Mouse (Mus musculus) hindbrain, embryonic 14.5 days (tissue): Measurements from ENCODE around the gene Xbp1. TPM values are rescaled to one million over a fixed set of nuclear protein-coding genes. Genes with fewer than 3 reads are reported as not detected.

Experiments used
- ATAC-seq: fragments of 200-750 bp; cut with Nextera tagmentation; 2 replicates; pipeline ENCODE4 v1.8.0; 2017; ENCODE audit warnings: moderate number of reproducible peaks, mild to moderate bottlenecking, moderate TSS enrichment, moderate library complexity; ENCODE audit not compliant: low FRiP score
- DNase-seq: peaks from one replicate; pipeline ENCODE4 v3.0.0-alpha.2; 2015; ENCODE audit warnings: low spot score
- H3K27ac ChIP-seq: fragments of 300-500 bp; sonication (generic); 2 replicates; pipeline ENCODE4 v1.5.1; 2014; ENCODE audit warnings: mild to moderate bottlenecking, moderate library complexity
- H3K27me3 ChIP-seq: fragments of 300-500 bp; sonication (generic); 2 replicates; pipeline ENCODE4 v1.6.1; 2014; ENCODE audit warnings: mild to moderate bottlenecking, low read length, mixed read lengths; ENCODE audit not compliant: control insufficient read depth, insufficient read depth
- H3K36me3 ChIP-seq: fragments of 300-500 bp; sonication (generic); replicated peaks from 2 replicates; pipeline ENCODE4 v1.6.1; 2014; ENCODE audit not compliant: control insufficient read depth, insufficient read depth
- H3K4me1 ChIP-seq: fragments of 300-500 bp; sonication (generic); replicated peaks from 2 replicates; pipeline ENCODE4 v1.6.1; 2014; ENCODE audit warnings: antibody characterized with exemption, low read length, mixed read lengths; ENCODE audit not compliant: control insufficient read depth, insufficient read depth
- H3K4me2 ChIP-seq: fragments of 300-500 bp; sonication (generic); replicated peaks from 2 replicates; pipeline ENCODE4 v1.6.1; 2014; ENCODE audit warnings: mild to moderate bottlenecking, moderate library complexity
- H3K4me3 ChIP-seq: fragments of 300-500 bp; sonication (generic); replicated peaks from 2 replicates; pipeline ENCODE4 v1.5.1; 2014; ENCODE audit warnings: mild to moderate bottlenecking, low read length
- H3K9ac ChIP-seq: fragments of 300-500 bp; sonication (generic); 2 replicates; pipeline ENCODE4 v1.6.1; 2014
- H3K9me3 ChIP-seq: fragments of 300-500 bp; sonication (generic); 2 replicates; pipeline ENCODE4 v1.6.1; 2016; ENCODE audit warnings: low read length; ENCODE audit not compliant: control insufficient read depth
- WGBS: fragments of 180-500 bp; shearing (Covaris S2); extraction: QIAGEN DNeasy Blood & Tissue Kit; methylation state at CpG from one replicate; pipeline ENCODE4 v1.1.7; 2014; 5-methylcytosine and 5-hydroxymethylcytosine counted together
- polyA plus RNA-seq: library from polyadenylated mRNA; unstranded; fragments of >200 nt; fragmentation: Nextera tagmentation; extraction: Ambion mirVana; gene quantifications from 2 replicates; pipeline ENCODE4 v1.2.1, GENCODE M21; 2014

The Xbp1 gene
- polyA plus RNA-seq, 1 experiment from 2014 or later = 133 TPM

DNA sequence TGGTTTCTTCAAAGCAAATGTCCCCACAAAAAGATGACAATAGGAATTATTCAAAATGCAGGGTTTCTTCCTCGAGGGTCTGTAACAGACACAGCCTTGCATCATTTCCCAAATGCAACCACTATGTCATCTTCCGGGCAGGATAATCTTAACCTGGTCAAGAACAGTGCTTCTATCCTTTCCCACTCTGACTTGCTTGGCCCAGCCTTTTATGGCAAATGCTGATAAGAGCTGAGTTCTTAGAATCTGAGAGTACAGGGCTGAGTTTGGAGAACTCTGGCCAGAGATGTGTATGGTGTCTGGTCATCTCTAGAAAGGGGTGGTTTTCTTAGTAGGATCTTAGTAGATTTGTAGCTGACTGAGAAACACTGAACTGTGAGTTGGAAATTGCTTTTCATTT is 53.4 kb downstream of the Xbp1 start:
- WGBS = 89% methylated on average over 2 of the region's 2 CpGs
- no peak overlapping the region for H3K4me3 ChIP-seq
- no peak for ATAC-seq

DNA sequence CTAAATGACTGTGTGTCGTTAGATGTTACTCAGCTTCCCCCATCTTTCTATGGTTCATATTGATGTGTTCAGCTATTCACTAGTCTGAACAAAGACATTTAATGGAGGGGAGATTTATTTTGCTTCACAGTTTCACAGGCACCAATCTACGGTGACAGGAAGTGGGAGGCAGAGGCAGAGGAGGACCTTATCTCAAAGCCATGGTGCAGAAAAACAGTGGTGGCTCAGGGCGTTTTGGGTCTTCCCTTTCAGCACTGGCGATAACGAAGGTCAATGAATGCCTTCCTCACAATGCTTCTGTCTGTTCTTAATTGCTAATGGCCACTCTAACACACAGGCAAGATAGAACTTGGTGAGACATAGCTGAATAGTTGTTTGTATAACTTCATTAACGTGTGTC is 54.6 kb downstream of the Xbp1 start:
- ATAC-seq (no peak), DNase-seq (no peak)
- 88% methylated on average over 6 of the region's 6 CpGs for WGBS

More for the DNA sequence above, 53.4 kb downstream of the Xbp1 start:
- H3K4me2 ChIP-seq = no peak overlapping the region
- no peaks in the 10 kb centered on the region for H3K27me3 ChIP-seq
- no peaks in the 10 kb centered on the region for H3K4me1 ChIP-seq
- DNase-seq = no peak
- no peaks in the 10 kb centered on the region for H3K9me3 ChIP-seq
- H3K9ac ChIP-seq = no peak overlapping the region
- H3K27ac ChIP-seq = no peak overlapping the region
- H3K36me3 ChIP-seq = no peaks in the 10 kb centered on the region

More for the DNA sequence above, 54.6 kb downstream of the Xbp1 start:
- Histone ChIP-seq H3K4me1 (no peaks in the 10 kb centered on the region), H3K36me3 (no peaks in the 10 kb centered on the region), H3K27me3 (no peaks in the 10 kb centered on the region), H3K9ac (no peak overlapping the region), H3K9me3 (no peaks in the 10 kb centered on the region), H3K4me3 (no peak overlapping the region), H3K4me2 (no peak overlapping the region), H3K27ac (no peak overlapping the region)

Other genes with a start within 250 kb of the Xbp1 start
- 7.5 and 7.6 TPM in 2 replicates for gene Znrf3, start 75.8 kb upstream of the Xbp1 start, polyA plus RNA-seq
- 11.4 and 15.4 TPM in 2 replicates for gene Ccdc117, start 21.5 kb downstream of the Xbp1 start, polyA plus RNA-seq
- not detected in 2 replicates for gene Ankrd36, start 49.0 kb downstream of the Xbp1 start, polyA plus RNA-seq
- gene Mrps24, start 195.0 kb downstream of the Xbp1 start, polyA plus RNA-seq = 186 and 224 TPM in 2 replicates
- gene Urgcp, start 241.7 kb downstream of the Xbp1 start, polyA plus RNA-seq = 26.2 and 26.8 TPM in 2 replicates